Mouse (Mus musculus) CH12.LX (cell line): ENCODE measurements around the gene Lypd6b.

Experiments used
- CTCF ChIP-seq, 2 experiments: IDR thresholded peaks in 1 of 2; conservative IDR thresholded peaks in 1 of 2; 2 replicates each; pipeline ENCODE4 v1.5.1; 2011 to 2012; ENCODE audit warnings: low read depth in 2 of 2, low read length in 2 of 2, improper control_type of control experiment in 1 of 2, inconsistent platforms in 1 of 2, mild to moderate bottlenecking in 1 of 2, moderate library complexity in 1 of 2
- EP300 ChIP-seq: IDR thresholded peaks from 2 replicates; pipeline ENCODE4 v1.6.1; 2011; ENCODE audit warnings: low read length, improper control_type of control experiment
- HCFC1 ChIP-seq: IDR thresholded peaks from 2 replicates; pipeline ENCODE4 v1.6.1; 2012; ENCODE audit warnings: low read depth, mild to moderate bottlenecking, inconsistent platforms, low read length, improper control_type of control experiment
- POLR2A ChIP-seq: IDR thresholded peaks from 2 replicates; pipeline ENCODE4 v1.6.1; 2011; ENCODE audit warnings: low read depth, mild to moderate bottlenecking, improper control_type of control experiment, low read length
- POLR2AphosphoS2 ChIP-seq: IDR thresholded peaks from 2 replicates; pipeline ENCODE4 v1.6.1; 2011; ENCODE audit warnings: low read depth, low read length, improper control_type of control experiment
- ZKSCAN1 ChIP-seq: IDR thresholded peaks from 2 replicates; pipeline ENCODE4 v1.6.1; 2012; ENCODE audit warnings: low read depth, inconsistent platforms, low read length, improper control_type of control experiment, borderline replicate concordance
- ZMIZ1 ChIP-seq: IDR thresholded peaks from 2 replicates; pipeline ENCODE4 v1.6.1; 2012; ENCODE audit warnings: low read depth, mild to moderate bottlenecking, inconsistent platforms, low read length, improper control_type of control experiment

GRCm38 (mm10) chr2:49868116-49868858, 80.8 kb downstream of the Lypd6b start:
- TF ChIP-seq CTCF (conservative IDR thresholded peaks at IDR 0.05 in 1 of 2, IDR thresholded peaks at IDR 0.05 in 1 of 2; ENCODE audit: low read depth in 2 of 2, low read length in 2 of 2) (no peak), ZKSCAN1 (no peak), HCFC1 (no peak), POLR2A (no peak), ZMIZ1 (no peak), EP300 (peak; percentile 47; the same call in 1 of the 2 replicates), POLR2AphosphoS2 (no peak)
